Mouse (Mus musculus) CH12.LX (cell line): ENCODE results near the gene Smim27.

ENCODE experiments used
- CTCF ChIP-seq, 2 experiments: IDR thresholded peaks in 1 of 2; conservative IDR thresholded peaks in 1 of 2; 2 replicates each; pipeline ENCODE4 v1.5.1; 2011 to 2012; ENCODE audit warnings: low read depth in 2 of 2, low read length in 2 of 2, improper control_type of control experiment in 1 of 2, inconsistent platforms in 1 of 2, mild to moderate bottlenecking in 1 of 2, moderate library complexity in 1 of 2
- KAT2A ChIP-seq: IDR thresholded peaks from 2 replicates; pipeline ENCODE4 v1.6.1; 2012; ENCODE audit warnings: low read length, improper control_type of control experiment, inconsistent platforms; ENCODE audit not compliant: insufficient replicate concordance

GRCm38 (mm10) chr4:40313026-40313425, 43.6 kb downstream of the Smim27 start:
- TF ChIP-seq CTCF (conservative IDR thresholded peaks at IDR 0.05 in 1 of 2, IDR thresholded peaks at IDR 0.05 in 1 of 2; ENCODE audit: low read depth in 2 of 2, low read length in 2 of 2) (no peak), KAT2A (no peak)
